Mouse (Mus musculus): ENCODE data around the gene Col13a1.

Gene Col13a1

DNA sequence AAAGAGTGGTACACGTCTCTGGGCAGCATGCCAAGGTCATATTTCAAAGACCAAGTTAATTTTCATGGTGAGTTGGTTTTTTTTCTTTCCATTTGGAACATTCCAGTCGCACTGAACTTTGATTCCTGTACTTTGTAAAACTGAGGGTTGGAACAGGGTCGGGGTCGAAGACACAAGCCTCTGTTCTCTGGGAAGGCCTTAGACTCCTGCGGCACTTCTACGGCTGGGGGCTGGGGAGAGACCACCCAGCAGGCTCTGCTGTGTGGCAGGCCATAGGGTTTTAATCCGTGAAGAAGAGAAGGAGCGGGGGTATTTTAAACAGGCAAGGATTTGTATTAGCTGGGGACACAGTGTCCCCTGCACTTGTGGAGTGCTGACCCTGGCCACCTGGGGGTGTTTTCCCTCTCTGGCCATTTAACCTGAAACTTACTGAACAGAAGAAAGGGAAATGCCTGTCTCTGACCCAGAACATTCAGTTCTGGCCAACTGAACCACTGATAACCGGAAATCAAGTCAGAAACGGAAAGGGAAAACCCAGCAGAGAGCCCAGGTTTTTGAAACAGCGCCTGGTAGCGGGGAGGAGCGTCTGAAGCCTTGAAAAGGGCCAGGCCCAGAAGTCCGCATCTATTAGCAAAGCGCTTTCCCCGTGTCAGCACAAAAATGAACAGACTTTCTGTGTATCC lies 152.0 kb downstream of the Col13a1 start:
- no peak for DNase-seq

DNA sequence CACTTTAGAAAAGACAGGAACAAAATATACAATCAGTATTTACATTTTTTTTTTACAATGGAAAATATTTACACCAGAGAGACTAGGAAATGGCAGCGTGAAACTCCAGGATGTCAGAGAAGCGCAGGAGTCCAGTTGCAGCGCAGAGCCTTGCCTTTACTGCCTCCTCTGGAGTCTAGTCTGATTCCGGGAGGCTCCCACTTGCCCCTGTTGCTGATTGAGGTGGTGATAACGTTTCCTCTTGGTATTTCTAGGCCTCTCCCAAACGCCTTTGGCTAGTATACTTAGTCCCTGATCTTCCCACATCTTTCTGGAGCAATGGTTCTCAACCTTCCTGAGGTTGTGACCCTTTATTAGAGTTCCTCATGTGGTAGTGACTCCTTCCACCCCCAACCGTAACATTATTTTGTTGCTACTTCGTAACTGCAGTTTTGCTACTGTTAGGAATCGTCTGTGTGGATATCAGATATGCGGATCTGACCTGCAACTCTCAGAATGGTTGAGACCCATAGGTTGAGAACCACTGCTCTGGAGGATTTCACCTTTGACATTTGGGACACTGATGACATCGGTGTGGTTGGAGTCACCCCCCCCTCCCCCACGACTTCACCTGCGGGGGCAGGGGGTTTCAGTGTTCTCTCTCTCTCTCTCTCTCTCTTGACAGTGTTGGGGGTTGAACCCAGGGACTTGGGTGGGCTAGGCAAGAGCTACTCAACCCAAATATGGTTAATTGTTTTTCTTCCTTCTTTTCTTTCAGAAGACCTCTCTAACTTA lies 152.7 kb downstream of the Col13a1 start:
- DNase-seq, result no peak

DNA sequence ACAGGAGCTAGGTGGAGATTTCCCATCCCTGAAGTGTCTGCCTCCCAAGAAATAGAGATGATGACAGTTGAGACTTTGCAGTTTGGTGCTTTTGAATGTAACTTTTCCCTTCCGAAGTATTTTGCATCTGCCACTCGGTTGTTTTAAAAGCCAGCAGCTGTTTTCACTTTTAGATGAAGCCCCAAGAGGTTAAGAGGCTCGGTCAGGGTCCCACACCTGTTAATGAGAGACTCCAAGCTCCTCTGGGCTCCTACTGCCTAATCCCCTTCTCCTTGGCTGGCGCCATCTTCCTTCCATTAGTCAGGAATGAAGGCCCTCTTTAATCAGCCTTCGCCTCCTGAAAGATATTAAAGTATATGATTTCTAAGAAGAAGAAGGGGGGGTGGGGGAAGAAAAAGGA lies 153.4 kb downstream of the Col13a1 start:
- DNase-seq, result no peak

DNA sequence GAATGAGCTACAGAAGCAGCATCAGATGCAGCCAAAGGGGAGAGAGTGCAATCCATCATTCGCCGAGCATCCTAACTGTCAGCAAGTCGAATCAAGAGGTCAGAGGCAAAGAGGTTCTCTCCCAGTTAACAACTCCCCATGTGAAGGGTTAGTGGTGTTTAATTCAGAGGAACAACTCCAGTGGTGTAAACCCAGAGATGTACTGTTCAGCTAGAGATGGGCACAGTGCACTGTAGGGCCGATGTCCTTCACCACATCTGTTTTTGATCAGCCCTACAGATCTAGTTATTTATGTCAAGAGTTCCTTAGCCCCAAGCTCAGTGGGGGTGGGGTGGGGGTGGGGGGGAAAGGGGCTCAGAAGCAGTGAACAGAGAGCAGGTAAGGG lies 155.2 kb downstream of the Col13a1 start:
- DNase-seq, result no peak

DNA sequence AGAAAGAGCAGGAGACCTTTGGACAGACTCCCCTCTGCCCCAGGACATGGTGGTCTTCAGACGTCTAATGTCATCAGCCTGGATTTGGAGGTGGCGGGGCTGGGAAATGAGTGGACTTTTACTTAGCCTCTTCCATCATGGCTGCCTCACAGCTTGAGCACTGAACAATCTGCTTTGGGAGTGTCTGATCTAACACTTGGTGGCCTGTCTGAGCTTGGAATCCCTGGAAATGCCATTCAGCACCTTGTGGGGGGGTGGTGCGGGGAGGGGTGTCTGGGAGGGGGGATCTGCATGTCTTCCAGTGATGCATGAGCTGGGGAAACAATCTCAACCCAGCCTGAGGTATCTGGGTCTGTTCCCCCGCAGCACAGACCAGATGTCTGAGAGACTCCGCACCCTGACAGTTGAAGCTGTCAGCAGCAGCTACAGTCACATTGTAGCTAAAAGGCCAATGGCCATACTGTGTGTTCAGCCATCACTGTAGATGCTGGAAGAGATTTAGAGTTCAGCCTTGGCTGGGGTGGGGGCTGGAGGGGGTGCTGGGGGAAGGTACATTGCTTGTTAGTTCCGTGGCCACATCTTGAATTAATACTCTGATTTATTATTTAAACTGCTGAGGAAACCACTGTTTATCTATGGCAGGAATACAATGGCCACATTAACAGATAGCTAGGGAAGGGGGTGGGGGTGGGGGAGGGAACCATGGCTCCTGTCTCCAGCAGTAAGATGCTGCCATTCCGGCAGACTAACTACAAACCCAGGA lies 155.8 kb downstream of the Col13a1 start:
- no peak for DNase-seq

DNA sequence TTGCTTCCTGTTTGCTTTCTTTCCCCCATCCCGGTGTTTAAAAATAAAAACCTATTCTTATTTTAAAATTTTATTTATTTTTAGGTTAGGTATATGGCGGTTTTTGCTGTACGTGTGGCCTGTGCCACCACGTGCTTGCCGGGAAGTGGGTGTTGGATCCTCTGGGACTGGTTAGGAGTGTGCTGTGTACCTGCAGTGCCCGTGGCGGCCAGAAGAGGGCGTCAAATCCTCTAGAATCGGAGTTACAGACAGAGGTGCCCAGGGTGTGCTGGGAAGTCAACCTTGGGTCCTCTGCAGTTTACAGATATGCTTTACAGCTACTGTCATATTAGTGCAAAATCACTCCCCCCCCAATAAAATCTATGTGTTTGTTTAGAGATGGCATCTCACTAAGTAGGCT lies 158.9 kb downstream of the Col13a1 start:
- DNase-seq, result no peak

DNA sequence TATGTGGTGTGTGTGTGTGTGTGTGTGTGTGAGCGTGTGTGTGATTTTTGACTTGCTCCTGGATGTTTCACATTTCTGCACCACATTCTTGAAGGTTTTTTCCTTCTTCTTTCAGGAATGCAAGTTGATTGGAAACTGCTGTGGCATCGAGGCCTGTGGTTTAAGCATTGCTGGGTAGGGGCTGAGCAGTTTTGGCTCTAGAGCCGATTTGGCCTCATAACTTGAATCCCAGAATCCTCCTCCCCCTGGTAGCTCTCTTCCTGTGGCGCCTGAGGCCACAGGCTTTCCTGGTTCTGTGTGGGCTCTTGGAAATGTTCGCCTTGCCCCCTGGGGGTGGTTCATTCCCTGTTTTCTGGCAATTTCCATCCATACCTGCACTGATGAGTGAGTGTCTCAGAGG lies 166.9 kb downstream of the Col13a1 start:
- DNase-seq, result no peak

DNA sequence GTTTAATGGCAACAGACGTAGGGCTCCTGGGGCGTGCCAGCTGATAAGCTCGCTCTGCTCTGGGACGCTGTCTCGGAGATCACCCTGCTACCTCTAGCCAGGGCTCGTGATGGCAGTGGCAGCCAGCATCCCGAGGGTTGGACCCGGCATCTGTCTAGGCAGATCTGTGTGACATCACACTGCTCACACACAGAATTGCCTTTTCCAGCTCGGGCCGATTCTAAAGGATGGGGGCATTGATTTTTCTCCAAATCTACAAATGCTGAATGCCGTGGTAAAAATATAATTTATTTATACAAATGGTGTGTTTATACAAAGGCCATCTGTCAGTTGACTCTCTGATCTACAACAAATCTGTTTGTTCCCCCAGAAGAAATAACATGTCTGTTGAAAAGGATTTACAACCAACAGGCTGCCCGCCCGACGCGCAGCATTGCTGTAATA lies 180.8 kb downstream of the Col13a1 start:
- DNase-seq, result no peak

DNA sequence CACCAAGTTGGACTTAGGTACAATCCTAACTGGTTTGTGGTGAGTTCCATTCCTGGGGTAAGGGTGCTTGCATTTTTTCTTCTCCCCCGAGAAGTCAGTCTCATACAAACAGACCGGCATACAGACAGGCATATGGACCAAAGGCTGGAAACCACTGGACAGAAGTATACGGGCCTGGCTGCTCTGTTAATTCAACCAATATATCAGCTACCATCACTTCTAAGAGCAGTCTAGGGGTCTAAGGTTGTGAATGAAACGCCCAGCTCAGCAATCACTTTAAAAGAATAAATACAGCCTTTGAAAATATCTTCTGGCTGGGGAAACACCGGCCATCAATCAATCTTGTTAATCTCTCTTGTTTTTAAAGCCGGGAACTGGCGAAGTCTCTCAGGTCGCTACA lies 183.4 kb downstream of the Col13a1 start:
- no peak for DNase-seq

DNA sequence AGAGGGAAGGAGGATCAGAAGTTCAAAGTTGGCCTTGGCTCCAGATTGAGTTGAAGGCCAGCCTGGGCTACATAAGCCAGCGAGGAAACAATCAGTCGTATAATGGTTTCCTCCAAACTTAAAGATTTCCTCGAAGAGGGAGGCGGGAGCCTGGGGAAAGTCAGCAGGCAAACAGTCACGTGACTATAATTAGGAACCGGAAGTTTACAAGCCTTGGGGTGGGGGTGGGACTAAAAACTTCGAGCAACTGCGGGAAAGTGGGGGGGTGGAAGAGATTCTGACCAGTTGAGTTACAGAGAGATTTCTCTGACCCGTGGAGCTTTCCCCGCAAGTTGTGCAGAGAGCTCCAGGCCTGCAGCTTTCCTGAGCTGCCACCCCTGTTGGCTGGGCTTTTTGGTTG lies 183.9 kb downstream of the Col13a1 start:
- no peak for DNase-seq

DNA sequence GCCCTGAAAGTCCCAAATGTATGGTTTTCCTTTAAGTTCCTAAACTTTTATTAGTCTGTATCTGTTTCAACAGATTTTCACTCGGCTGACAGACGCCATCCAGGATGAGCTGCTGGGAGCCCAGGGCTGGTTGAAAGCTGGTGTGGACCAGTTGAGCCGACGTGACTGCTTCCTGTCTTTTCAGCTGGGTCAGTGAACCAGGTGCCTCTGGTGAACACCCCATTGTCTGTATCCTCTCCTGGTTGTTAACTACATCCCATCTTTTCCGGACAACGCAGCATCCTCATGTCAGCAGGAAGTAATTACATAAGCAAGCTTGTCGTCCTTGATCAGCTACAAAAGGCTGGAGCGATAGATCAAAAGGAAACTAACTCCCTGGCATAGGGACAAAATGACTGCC lies 185.9 kb downstream of the Col13a1 start:
- no peak for DNase-seq

DNA sequence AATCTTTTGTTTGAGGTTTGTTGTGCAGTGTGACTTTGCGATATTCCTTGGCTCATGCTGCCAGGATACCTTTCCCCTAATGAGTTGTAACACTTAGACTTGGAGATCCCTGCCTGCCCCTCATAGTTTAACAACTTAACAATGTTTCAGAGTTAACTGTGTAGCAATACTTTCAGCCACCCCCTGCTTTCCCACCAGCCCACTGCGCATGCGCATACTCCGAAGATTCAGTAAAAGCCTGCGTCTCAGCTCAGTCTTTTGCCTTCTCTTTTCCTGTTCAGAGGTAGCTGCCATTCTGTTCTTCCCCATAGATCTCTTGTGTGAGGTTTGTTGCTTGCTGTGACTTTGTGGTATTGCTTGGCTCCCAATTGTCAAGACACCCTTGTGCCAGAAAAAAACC lies 190.4 kb downstream of the Col13a1 start:
- no peak for DNase-seq
